Mouse (Mus musculus) intestine, embryonic 14.5 days (tissue): ENCODE results near the gene Ndufb11. TPM values are rescaled to one million over a fixed set of nuclear protein-coding genes. Genes with fewer than 3 reads are reported as not detected.

Source experiments
- polyA plus RNA-seq: library from polyadenylated mRNA; unstranded; fragments of >200 nt; fragmentation: Nextera tagmentation; extraction: Ambion mirVana; gene quantifications from 2 replicates; pipeline ENCODE4 v1.2.1, GENCODE M21; 2014

Gene Ndufb11
- polyA plus RNA-seq, 1 experiment from 2014 or later, result 267 TPM

Other genes starting within 250 kb of the Ndufb11 start
- 12.3 and 13.9 TPM in 2 replicates for gene Jade3, start 191.9 kb downstream of the Ndufb11 start, polyA plus RNA-seq
- 9.5 and 10.9 TPM in 2 replicates for gene Rgn, start 67.8 kb downstream of the Ndufb11 start, polyA plus RNA-seq
- 58.6 and 60.4 TPM in 2 replicates for gene Rbm10, start 116 bp downstream of the Ndufb11 start, polyA plus RNA-seq
- gene Uba1, start 40.7 kb upstream of the Ndufb11 start, polyA plus RNA-seq, result 189 and 191 TPM in 2 replicates
- gene Cdk16, start 70.3 kb upstream of the Ndufb11 start, polyA plus RNA-seq, result 74.6 and 81.6 TPM in 2 replicates
- gene Usp11, start 86.3 kb upstream of the Ndufb11 start, polyA plus RNA-seq, result 36.9 and 41.6 TPM in 2 replicates
- gene Araf, start 180.2 kb upstream of the Ndufb11 start, polyA plus RNA-seq, result 95.7 and 110 TPM in 2 replicates